Mouse (Mus musculus) layer of hippocampus, adult 18-20 months (tissue): ENCODE data around the gene Dnm2. TPM values are rescaled to one million over a fixed set of nuclear protein-coding genes. Genes with fewer than 3 reads are reported as not detected.
"Not testable (repeated sequence)": the region's sequence is repeated elsewhere in the genome, so short reads cannot be mapped to it uniquely, and the experiment has no call there.

ENCODE experiments used
- DNase-seq, 2 experiments: peaks; one replicate each; pipeline ENCODE4 v3.0.0; 2022; ENCODE audit warnings: low spot score in 2 of 2
- total RNA-seq, 2 experiments: library from RNA; stranded (reverse); gene quantifications; 2 replicates each; pipeline ENCODE4 v1.2.3; 2021

The Dnm2 gene
- total RNA-seq, 2 experiments from 2014 or later: 59.8 to 59.9 TPM

GRCm38 (mm10) chr9:21498284-21498902 is 73.7 kb downstream of the Dnm2 start:
- no peak for DNase-seq

- DNase-seq: no peak
Observed at GRCm38 (mm10) chr9:21503352-21503751, 78.6 kb downstream of the Dnm2 start.

GRCm38 (mm10) chr9:21505767-21506166 is 81.1 kb downstream of the Dnm2 start:
- DNase-seq: no peak

- no peak for DNase-seq
Observed at GRCm38 (mm10) chr9:21507753-21508430, 83.2 kb downstream of the Dnm2 start.

- no peak for DNase-seq
Observed at GRCm38 (mm10) chr9:21508871-21509404, 84.2 kb downstream of the Dnm2 start.

- DNase-seq: peak; percentile 94 to 97
Observed at GRCm38 (mm10) chr9:21509772-21510688, 85.3 kb downstream of the Dnm2 start, which contains the start of gene Tmed1. Gene Tmed1 (minus strand): TSS chr9:21510252.

- no peak for DNase-seq
Observed at GRCm38 (mm10) chr9:21510689-21511015, 85.9 kb downstream of the Dnm2 start.

GRCm38 (mm10) chr9:21511052-21511451 is 86.3 kb downstream of the Dnm2 start:
- DNase-seq: no peak

GRCm38 (mm10) chr9:21513466-21513865 is 88.8 kb downstream of the Dnm2 start:
- DNase-seq: no peak

GRCm38 (mm10) chr9:21517947-21518495 is 93.3 kb downstream of the Dnm2 start:
- no peak for DNase-seq

GRCm38 (mm10) chr9:21518690-21519089 is 94.0 kb downstream of the Dnm2 start:
- DNase-seq: not testable (repeated sequence)

- DNase-seq: no peak
Observed at GRCm38 (mm10) chr9:21525142-21525936, 100.6 kb downstream of the Dnm2 start.

GRCm38 (mm10) chr9:21525937-21526633 is 101.4 kb downstream of the Dnm2 start, which contains the start of gene AB124611:
Gene AB124611 (plus strand): TSS chr9:21526176.
- DNase-seq: no peak

- no peak for DNase-seq
Observed at GRCm38 (mm10) chr9:21526634-21526944, 101.9 kb downstream of the Dnm2 start.

- DNase-seq: no peak
Observed at GRCm38 (mm10) chr9:21527100-21527801, 102.5 kb downstream of the Dnm2 start.

- no peak for DNase-seq
Observed at GRCm38 (mm10) chr9:21527917-21528324, 103.2 kb downstream of the Dnm2 start.

GRCm38 (mm10) chr9:21536501-21536900 is 111.8 kb downstream of the Dnm2 start:
- no peak for DNase-seq

- no peak for DNase-seq
Observed at GRCm38 (mm10) chr9:21537009-21537408, 112.3 kb downstream of the Dnm2 start.

GRCm38 (mm10) chr9:21539981-21540753 is 115.5 kb downstream of the Dnm2 start:
- no peak for DNase-seq
